Mouse (Mus musculus): Measurements from ENCODE around the gene Qrsl1. TPM values are rescaled to one million over a fixed set of nuclear protein-coding genes. Genes with fewer than 3 reads are reported as not detected.
A peak's percentile ranks its signal among the peaks of the same experiment; 100 is the strongest.
"Not testable (repeated sequence)": the region's sequence is repeated elsewhere in the genome, so short reads cannot be mapped to it uniquely, and the experiment has no call there.

Qrsl1 gene
- total and polyA plus RNA-seq, 2 experiments from 2014 or later: 30.0 to 37.4 TPM

DNA sequence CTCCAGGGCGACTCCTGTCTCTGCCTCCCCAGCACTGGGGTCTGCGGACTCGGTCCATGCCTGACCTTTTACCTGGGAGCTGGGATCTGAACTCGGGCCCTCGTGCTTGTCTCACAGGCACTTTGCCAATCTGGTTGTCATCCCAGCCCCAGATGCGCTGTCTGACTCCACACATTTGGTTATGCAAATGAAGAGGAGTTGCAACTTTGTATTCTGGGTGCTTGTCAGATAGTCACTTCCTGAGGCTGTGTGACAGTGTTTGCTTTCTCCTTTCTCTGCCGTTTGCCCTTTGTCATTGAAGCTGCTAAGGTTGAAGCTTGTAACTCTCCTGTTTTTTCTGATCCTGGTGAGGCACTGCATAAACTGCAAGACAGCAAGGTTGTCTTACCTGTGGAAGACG is 26.2 kb upstream of the Qrsl1 start:
- no peak overlapping the region for H3K4me3 ChIP-seq (ENCODE audit: low read depth, low read length)

GRCm38 (mm10) chr10:43925776-43926175 is 24.2 kb upstream of the Qrsl1 start:
- H3K27ac ChIP-seq (ENCODE audit: low read depth); H3K9ac ChIP-seq (replicated peaks; ENCODE audit: low read depth, low read length); H3K4me1 ChIP-seq (ENCODE audit: control insufficient read depth, insufficient read depth); H3K27me3 ChIP-seq (ENCODE audit: control insufficient read depth, insufficient read depth, low read length); H3K4me2 ChIP-seq (ENCODE audit: low read depth, low read length); DNase-seq (ENCODE audit: low spot score); H3K4me3 ChIP-seq (ENCODE audit: low read depth, low read length); ATAC-seq (ENCODE audit: insufficient read depth, low read depth); H3K9me3 ChIP-seq (replicated peaks; ENCODE audit: control insufficient read depth, low read length): not testable (repeated sequence)
- H3K36me3 ChIP-seq (replicated peaks; ENCODE audit: control insufficient read depth, insufficient read depth, low read length): peaks cover 32% of the 10 kb centered on the region; the same call in 1 of the 2 replicates
- WGBS: 89% methylated on average over 8 of the region's 9 CpGs

More for the DNA sequence above, 26.2 kb upstream of the Qrsl1 start:
- 74% methylated on average over 8 of the region's 8 CpGs for WGBS
- Histone ChIP-seq H3K27ac (ENCODE audit: low read depth) (no peak overlapping the region), H3K27me3 (ENCODE audit: control insufficient read depth, insufficient read depth, low read length) (no peaks in the 10 kb centered on the region), H3K36me3 (replicated peaks; ENCODE audit: control insufficient read depth, insufficient read depth, low read length) (peaks cover 39% of the 10 kb centered on the region), H3K4me2 (ENCODE audit: low read depth, low read length) (no peak overlapping the region), H3K9me3 (replicated peaks; ENCODE audit: control insufficient read depth, low read length) (no peaks in the 10 kb centered on the region), H3K4me1 (ENCODE audit: control insufficient read depth, insufficient read depth) (no peaks in the 10 kb centered on the region), H3K9ac (replicated peaks; ENCODE audit: low read depth, low read length) (no peak overlapping the region)
- no peak for TF ChIP-seq EP300 (IDR thresholded peaks at IDR 0.05; ENCODE audit: low read depth)
- no peak for TF ChIP-seq CTCF (IDR thresholded peaks at IDR 0.05; ENCODE audit: low read depth)
- no peak for DNase-seq (ENCODE audit: low spot score)
- ATAC-seq (ENCODE audit: insufficient read depth, low read depth): no peak

- Histone ChIP-seq H3K27me3 (ENCODE audit: control insufficient read depth, insufficient read depth, low read length) (no peaks in the 10 kb centered on the region), H3K9ac (replicated peaks; ENCODE audit: low read depth, low read length) (no peak overlapping the region), H3K4me2 (ENCODE audit: low read depth, low read length) (no peak overlapping the region), H3K9me3 (replicated peaks; ENCODE audit: control insufficient read depth, low read length) (no peaks in the 10 kb centered on the region), H3K4me1 (ENCODE audit: control insufficient read depth, insufficient read depth) (no peaks in the 10 kb centered on the region), H3K36me3 (replicated peaks; ENCODE audit: control insufficient read depth, insufficient read depth, low read length) (peaks cover 16% of the 10 kb centered on the region; the same call in 1 of the 2 replicates), H3K27ac (ENCODE audit: low read depth) (no peak overlapping the region), H3K4me3 (ENCODE audit: low read depth, low read length) (no peak overlapping the region)
- no peak for TF ChIP-seq CTCF (IDR thresholded peaks at IDR 0.05; ENCODE audit: low read depth)
- no peak for TF ChIP-seq EP300 (IDR thresholded peaks at IDR 0.05; ENCODE audit: low read depth)
- 94% methylated on average over 3 of the region's 3 CpGs for WGBS
- DNase-seq (ENCODE audit: low spot score) (no peak), ATAC-seq (ENCODE audit: insufficient read depth, low read depth) (no peak)
These were observed 21.6 kb upstream of the Qrsl1 start for GRCm38 (mm10) chr10:43923096-43923495.

DNA sequence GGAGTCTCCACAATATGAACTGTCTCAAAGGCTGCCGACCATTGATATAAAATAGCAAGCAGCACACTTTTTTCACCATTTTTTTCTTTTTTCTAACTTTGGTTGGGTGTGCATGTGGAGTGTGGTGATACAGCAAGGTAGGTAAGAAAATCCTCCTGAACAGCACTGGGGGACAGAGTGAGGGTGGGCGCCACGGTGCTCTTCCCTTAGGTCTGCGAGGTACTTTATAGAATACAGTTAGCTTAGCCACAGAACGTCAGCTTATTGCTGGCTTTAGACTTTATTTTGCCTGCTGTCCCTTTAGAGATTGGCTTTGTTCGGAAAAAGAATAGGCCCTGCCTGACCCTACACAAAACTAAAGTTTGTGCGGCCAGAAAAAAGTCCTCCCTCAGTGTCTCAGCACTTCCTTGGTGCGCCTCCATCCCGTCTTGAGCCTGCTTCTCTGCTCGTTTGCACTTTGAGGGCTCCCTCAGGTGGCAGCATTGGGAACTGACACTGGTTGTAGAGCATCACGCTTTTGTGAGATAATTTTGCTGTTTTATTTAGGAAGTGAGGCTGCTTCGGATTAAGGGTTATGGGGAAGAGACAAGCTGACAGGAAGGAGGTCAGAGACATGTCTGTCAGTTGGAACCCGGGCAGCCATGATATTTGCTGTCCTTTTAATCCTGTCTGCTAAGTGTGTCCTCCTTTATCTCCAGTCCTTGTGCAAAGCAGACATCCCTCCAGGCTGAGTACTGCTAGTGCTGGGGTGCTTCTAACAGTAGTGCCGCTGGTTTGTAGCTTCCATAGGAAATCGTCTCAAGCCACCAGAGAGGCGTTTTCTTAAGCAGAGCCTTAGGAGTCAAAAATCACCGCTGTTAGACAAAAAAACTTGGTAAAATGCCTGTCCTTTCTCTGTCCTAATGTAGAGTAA is 17.4 kb upstream of the Qrsl1 start:
- 38% methylated on average over 17 of the region's 17 CpGs for WGBS
- H3K4me2 ChIP-seq (ENCODE audit: low read depth, low read length): no peak overlapping the region
- no peaks in the 10 kb centered on the region for H3K9me3 ChIP-seq (replicated peaks; ENCODE audit: control insufficient read depth, low read length)
- H3K27ac ChIP-seq (ENCODE audit: low read depth): no peak overlapping the region
- DNase-seq (ENCODE audit: low spot score) (peak; percentile 34), ATAC-seq (ENCODE audit: insufficient read depth, low read depth) (no peak)
- no peak overlapping the region for H3K4me3 ChIP-seq (ENCODE audit: low read depth, low read length)
- peaks cover 11% of the 10 kb centered on the region for H3K4me1 ChIP-seq (ENCODE audit: control insufficient read depth, insufficient read depth)
- no peaks in the 10 kb centered on the region for H3K27me3 ChIP-seq (ENCODE audit: control insufficient read depth, insufficient read depth, low read length)
- no peak overlapping the region for H3K9ac ChIP-seq (replicated peaks; ENCODE audit: low read depth, low read length)
- peaks cover 10% of the 10 kb centered on the region; the same call in 1 of the 2 replicates for H3K36me3 ChIP-seq (replicated peaks; ENCODE audit: control insufficient read depth, insufficient read depth, low read length)
- TF ChIP-seq EP300 (IDR thresholded peaks at IDR 0.05; ENCODE audit: low read depth) (no peak), CTCF (IDR thresholded peaks at IDR 0.05; ENCODE audit: low read depth) (peak; percentile 92)

DNA sequence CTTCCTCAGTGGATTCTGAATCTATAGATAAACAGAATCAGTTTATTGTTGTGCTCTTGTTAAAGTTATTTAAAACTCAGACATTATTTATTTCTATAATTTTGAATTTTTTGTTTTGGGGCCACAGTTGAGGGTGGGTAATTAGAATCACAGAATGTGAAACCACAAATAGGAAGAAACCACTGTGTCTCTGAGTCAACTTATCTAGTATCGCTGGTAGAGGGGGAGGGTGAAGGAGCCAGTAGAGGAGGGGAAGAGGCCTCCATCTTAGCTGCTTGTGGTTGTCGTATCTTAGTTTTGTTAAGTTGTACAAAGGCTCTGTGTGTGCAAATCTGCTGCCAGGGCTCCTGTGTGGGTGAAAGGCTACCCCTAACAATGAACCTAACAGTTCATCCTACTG is 15.2 kb upstream of the Qrsl1 start:
- no peaks in the 10 kb centered on the region for H3K36me3 ChIP-seq (replicated peaks; ENCODE audit: control insufficient read depth, insufficient read depth, low read length)
- H3K4me1 ChIP-seq (ENCODE audit: control insufficient read depth, insufficient read depth): peaks cover 11% of the 10 kb centered on the region
- DNase-seq (ENCODE audit: low spot score) (no peak), ATAC-seq (ENCODE audit: insufficient read depth, low read depth) (no peak)
- H3K9me3 ChIP-seq (replicated peaks; ENCODE audit: control insufficient read depth, low read length): no peaks in the 10 kb centered on the region
- no peak overlapping the region for H3K4me3 ChIP-seq (ENCODE audit: low read depth, low read length)
- H3K9ac ChIP-seq (replicated peaks; ENCODE audit: low read depth, low read length): no peak overlapping the region
- 58% methylated on average over 2 of the region's 2 CpGs for WGBS
- H3K4me2 ChIP-seq (ENCODE audit: low read depth, low read length): no peak overlapping the region
- H3K27ac ChIP-seq (ENCODE audit: low read depth): no peak overlapping the region
- H3K27me3 ChIP-seq (ENCODE audit: control insufficient read depth, insufficient read depth, low read length): no peaks in the 10 kb centered on the region
- TF ChIP-seq EP300 (IDR thresholded peaks at IDR 0.05; ENCODE audit: low read depth) (no peak), CTCF (IDR thresholded peaks at IDR 0.05; ENCODE audit: low read depth) (no peak)
